ENCODE assay signal across 24 mouse cellular contexts in the genomic region with DNA sequence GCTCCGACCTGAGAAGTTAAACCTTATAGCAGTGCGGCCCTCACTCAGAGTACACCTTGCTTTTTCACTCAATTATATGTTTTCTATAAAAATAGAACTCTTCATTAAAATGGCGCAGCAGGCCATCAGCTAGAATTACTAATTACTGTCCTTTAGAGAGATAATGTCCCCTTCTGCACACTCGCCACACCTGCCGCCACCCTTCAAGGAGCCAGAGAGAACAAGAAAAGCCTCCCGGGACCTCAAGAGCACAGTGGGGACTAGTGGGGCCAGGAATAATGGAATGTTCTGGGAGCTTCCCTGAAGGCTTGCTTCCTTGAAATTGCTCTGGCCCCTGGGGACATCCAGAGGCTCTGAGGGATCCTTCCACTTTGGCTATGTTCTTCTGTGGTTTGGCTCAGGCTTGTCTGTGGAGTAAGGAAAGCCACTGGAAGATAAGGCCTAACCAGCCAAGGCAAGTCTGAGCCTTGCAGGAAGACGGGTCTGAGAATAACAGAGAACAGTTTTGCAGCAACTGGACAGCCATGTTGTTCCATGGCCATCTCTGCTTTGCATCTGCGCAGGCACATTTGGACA.
DNase-seq lines count a peak whose midpoint lies in the region; ATAC-seq and TF ChIP-seq lines count a peak whose summit lies in the region.
"Had no signal": no experiment of that assay in that cellular context is flagged by ENCODE, and none has a peak within 500 bp of the region (broad histone marks: within the 10 kb centered on the region; RNA-seq: fewer than 3 reads in every experiment).

No protein-coding gene starts in this region.

- H3K27ac ChIP-seq in limb, embryonic 10.5 days: peak overlapping the region; percentile 50
- H3K27ac ChIP-seq: embryonic facial prominence, embryonic 13.5 days; liver, embryonic 12.5 days; midbrain, embryonic 15.5 days; neural tube, embryonic 13.5 days had no signal

- intact Hi-C loops in heart, postnatal 25 days (cut with DNase I): no loop called here

- TF ChIP-seq POLR2A in lung, adult 2 months (IDR thresholded peaks at IDR 0.05; ENCODE audit: borderline replicate concordance, extremely low read depth, low read depth, low read length): no peak

- peaks cover 72% of the 10 kb centered on the region for H3K4me1 ChIP-seq in megakaryocyte, embryonic 14.5 days
- peaks cover 87% of the 10 kb centered on the region for H3K4me1 ChIP-seq in limb, embryonic 10.5 days
- 0 out of 2 replicates have a peak, but pooled peaks cover 2% of the 10 kb centered on the region for H3K4me1 ChIP-seq in lung, adult 2 months (ENCODE audit: control insufficient read depth, insufficient read depth, low read length)

- no peak for TF ChIP-seq CTCF in lung, adult 2 months (IDR thresholded peaks at IDR 0.05; ENCODE audit: insufficient read depth, low read length)

- WGBS in limb, embryonic 10.5 days: 86% methylated on average over 8 of the region's 8 CpGs
- WGBS in lung, adult 2 months: 92% methylated on average over 8 of the region's 8 CpGs

- no peaks in the 10 kb centered on the region for H3K27me3 ChIP-seq in megakaryocyte, embryonic 14.5 days (replicated peaks)
- H3K27me3 ChIP-seq in limb, embryonic 10.5 days (ENCODE audit: low read depth, poor library complexity, severe bottlenecking): no peaks in the 10 kb centered on the region; the same call in 1 of the 2 replicates
- H3K27me3 ChIP-seq: heart, embryonic 12.5 days; liver, embryonic 12.5 days; midbrain, embryonic 15.5 days; neural tube, embryonic 13.5 days had no signal

- DNase-seq in heart, adult 9 months (ENCODE audit: low spot score in 2 of 2): peak; percentile 54 to 62
- no peak for DNase-seq in heart, postnatal 25 days (ENCODE audit: low spot score)
- DNase-seq in NIH3T3 (ENCODE audit: low read depth): peak; percentile 28
- DNase-seq in limb, embryonic 10.5 days (ENCODE audit: low spot score): no peak
- DNase-seq in lung, adult 2 months: no peak
- DNase-seq: adrenal gland, adult 2 months; cerebellum, adult 11 months; cerebellum, postnatal 36 days; embryo, embryonic 11 days; forebrain, postnatal 0 days; gastrocnemius, postnatal 14 days; kidney, postnatal 25 days; liver, postnatal 0 days; lung, postnatal 4 days had no signal

- no peak for ATAC-seq in megakaryocyte, adult 5-6 weeks (ENCODE audit: poor library complexity, severe bottlenecking)
- no peak for ATAC-seq in CD4-positive, CD25-positive, alpha-beta regulatory T cell, adult 4 months
- ATAC-seq: forebrain, postnatal 0 days; intestine, postnatal 0 days; liver, embryonic 12.5 days; liver, postnatal 0 days; lung, postnatal 0 days; midbrain, embryonic 15.5 days had no signal

- peak overlapping the region; percentile 29 for H3K4me3 ChIP-seq in megakaryocyte, embryonic 14.5 days (replicated peaks)
- H3K4me3 ChIP-seq in limb, embryonic 10.5 days: no peak overlapping the region
- no peak overlapping the region for H3K4me3 ChIP-seq in lung, adult 2 months (replicated peaks; ENCODE audit: extremely low read depth, low read depth, low read length)
- H3K4me3 ChIP-seq: embryonic facial prominence, embryonic 13.5 days; heart, embryonic 12.5 days; liver, embryonic 12.5 days; midbrain, embryonic 15.5 days; neural tube, embryonic 13.5 days had no signal

- H3K9me3 ChIP-seq in megakaryocyte, embryonic 14.5 days: no peaks in the 10 kb centered on the region
- no peaks in the 10 kb centered on the region for H3K9me3 ChIP-seq in limb, embryonic 10.5 days (replicated peaks)
- H3K9me3 ChIP-seq: embryonic facial prominence, embryonic 13.5 days; heart, embryonic 12.5 days; liver, embryonic 12.5 days; midbrain, embryonic 15.5 days; neural tube, embryonic 13.5 days had no signal

- peaks cover 98% of the 10 kb centered on the region for H3K36me3 ChIP-seq in megakaryocyte, embryonic 14.5 days (replicated peaks; ENCODE audit: low read length)
- no peaks in the 10 kb centered on the region for H3K36me3 ChIP-seq in limb, embryonic 10.5 days
- H3K36me3 ChIP-seq: embryonic facial prominence, embryonic 13.5 days; heart, embryonic 12.5 days; midbrain, embryonic 15.5 days; neural tube, embryonic 13.5 days had no signal

Comparison
In these comparisons a context has a peak if more than half of its experiments do, and no peak if none do; other contexts are left out.
1. DNase-seq: peak in heart, adult 9 months (2 of 2) and NIH3T3 (single experiment); none in heart, postnatal 25 days (single experiment), limb, embryonic 10.5 days (single experiment) and lung, adult 2 months (single experiment).